Mouse (Mus musculus): ENCODE measurements around the gene Atp1a3. TPM values are rescaled to one million over a fixed set of nuclear protein-coding genes. Genes with fewer than 3 reads are reported as not detected.
"Not testable (repeated sequence)": the region's sequence is repeated elsewhere in the genome, so short reads cannot be mapped to it uniquely, and the experiment has no call there.

The Atp1a3 gene
- total RNA-seq (2021): 100 to 1,000 TPM in 1 of 2 experiments, 10 to 100 TPM in 1; 69.6 to 106 TPM
- long read RNA-seq, experiment 1, transcript Atp1a3-201 (23 exons, 3,621 nt): major isoform, 6 of 43 reads
- long read RNA-seq, experiment 1, partial matches to known transcripts: 36 of 43 reads
- long read RNA-seq, experiment 1, other reads (novel, unspliced or antisense): 0 of 43 reads
- long read RNA-seq, experiment 2, transcript Atp1a3-201 (23 exons, 3,621 nt): major isoform, 12 of 36 reads
- long read RNA-seq, experiment 2, partial matches to known transcripts: 23 of 36 reads
- long read RNA-seq, experiment 2, other reads (novel, unspliced or antisense): 1 of 36 reads

GRCm38 (mm10) chr7:25005421-25006065, at the start of gene Atp1a3:
Gene Atp1a3, minus strand, starts transcription at chr7:25005958.
- DNase-seq: peak; percentile 86 to 88

GRCm38 (mm10) chr7:25052587-25052986, 46.8 kb upstream of the Atp1a3 start:
- no peak for DNase-seq

- no peak for DNase-seq
Measured at GRCm38 (mm10) chr7:25049295-25049930, 43.7 kb upstream of the Atp1a3 start.

GRCm38 (mm10) chr7:25047363-25047762, 41.6 kb upstream of the Atp1a3 start:
- peak; percentile 68 to 75 for DNase-seq

GRCm38 (mm10) chr7:25044599-25044998, 38.8 kb upstream of the Atp1a3 start:
- DNase-seq: not testable (repeated sequence)

GRCm38 (mm10) chr7:25041921-25042320, 36.2 kb upstream of the Atp1a3 start:
- DNase-seq: no peak

GRCm38 (mm10) chr7:25035916-25036315, 30.2 kb upstream of the Atp1a3 start:
- DNase-seq: peak; percentile 65 to 68

GRCm38 (mm10) chr7:25034796-25035195, 29.0 kb upstream of the Atp1a3 start:
- no peak for DNase-seq

GRCm38 (mm10) chr7:25031528-25031927, 25.8 kb upstream of the Atp1a3 start:
- no peak for DNase-seq

- DNase-seq: peak; percentile 75 to 81
Measured at GRCm38 (mm10) chr7:25030032-25030753, 24.4 kb upstream of the Atp1a3 start.

- peak; percentile 53 to 73 for DNase-seq
Measured at GRCm38 (mm10) chr7:25026452-25026851, 20.7 kb upstream of the Atp1a3 start.

- peak; percentile 37 to 52 for DNase-seq
Measured at GRCm38 (mm10) chr7:25025855-25026439, 20.2 kb upstream of the Atp1a3 start.

GRCm38 (mm10) chr7:25011592-25011991, 5.8 kb upstream of the Atp1a3 start:
- DNase-seq: no peak

GRCm38 (mm10) chr7:25010090-25010913, 4.5 kb upstream of the Atp1a3 start:
- DNase-seq: peak; percentile 57 to 72

- DNase-seq: no peak
Measured at GRCm38 (mm10) chr7:25009099-25009700, 3.4 kb upstream of the Atp1a3 start.

GRCm38 (mm10) chr7:25008635-25009034, 2.9 kb upstream of the Atp1a3 start:
- peak; percentile 91 for DNase-seq

GRCm38 (mm10) chr7:25007609-25008374, 2.0 kb upstream of the Atp1a3 start:
- peak in 1 of 2 experiments; percentile 38 for DNase-seq

GRCm38 (mm10) chr7:25006586-25007364, 1.0 kb upstream of the Atp1a3 start:
- DNase-seq: peak; percentile 63 to 82

- DNase-seq: no peak
Measured at GRCm38 (mm10) chr7:25006171-25006570, 413 bp upstream of the Atp1a3 start.

Data from adrenal gland, postnatal 36 days (tissue).